Mouse (Mus musculus): ENCODE measurements at regions not wholly inside any gene's neighbourhood (a gene's known extent, or its start where the extent isn't known, plus 50 kb on each side); places are given as distances from the start of the nearest gene placed in this dataset.
A peak's percentile ranks its signal among the peaks of the same experiment; 100 is the strongest.

DNA sequence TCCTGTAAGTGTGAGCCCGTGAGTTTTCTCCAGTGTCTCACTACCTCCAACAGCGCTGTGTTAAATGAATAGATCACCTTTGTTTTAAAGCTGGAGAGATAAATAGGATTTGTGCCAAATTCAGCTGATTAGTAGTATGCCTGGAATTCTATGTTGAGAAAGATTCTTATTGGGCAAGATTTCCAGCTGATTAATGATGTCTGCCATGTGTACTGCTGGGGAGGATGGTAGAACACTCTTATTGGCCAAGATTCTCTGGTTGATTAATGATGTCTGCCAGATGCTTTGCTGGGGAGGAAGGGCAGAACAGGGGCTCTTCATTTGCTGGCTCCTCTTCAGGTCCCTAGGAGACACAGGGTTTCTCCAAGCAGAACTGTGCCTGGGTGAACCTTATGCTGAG lies 158.9 kb upstream of the Bmper start:
- TF ChIP-seq CTCF (conservative IDR thresholded peaks at IDR 0.05; ENCODE audit: insufficient read depth, insufficient read length, low read depth, low read length), result no peak
- TF ChIP-seq POLR2A (IDR thresholded peaks at IDR 0.05; ENCODE audit: low read depth, low read length), result no peak
- Histone ChIP-seq H3K4me3 (ENCODE audit: insufficient read depth, low read depth, low read length) (no peak overlapping the region), H3K27ac (ENCODE audit: insufficient read depth, low read depth, low read length) (no peak overlapping the region), H3K36me3 (ENCODE audit: control insufficient read depth, insufficient read depth, low read length) (no peaks in the 10 kb centered on the region), H3K27me3 (replicated peaks; ENCODE audit: control insufficient read depth, insufficient read depth, low read length) (no peaks in the 10 kb centered on the region), H3K4me1 (ENCODE audit: control insufficient read depth, insufficient read depth, low read length) (no peaks in the 10 kb centered on the region)
- DNase-seq, result no peak
- 94% methylated on average over 2 of the region's 2 CpGs for WGBS

DNA sequence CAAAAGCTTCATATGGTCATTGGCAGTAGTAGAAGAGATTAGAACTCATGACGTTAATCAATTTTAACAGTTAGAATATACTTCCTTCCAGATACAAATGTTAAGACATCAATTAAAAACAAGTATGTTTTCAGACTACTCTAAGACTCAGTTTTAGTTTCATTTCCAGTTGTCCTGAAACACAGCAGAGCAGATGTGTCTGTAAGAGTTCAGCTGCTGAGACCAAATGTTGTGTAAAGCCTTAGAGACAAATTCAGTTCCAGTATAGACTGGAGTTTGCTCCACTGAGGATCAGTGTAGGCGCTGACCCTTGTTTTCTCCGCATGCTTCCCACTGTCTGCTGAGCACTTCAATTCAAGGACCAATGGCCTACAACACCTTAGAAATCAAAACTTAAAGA lies 158.1 kb upstream of the Bmper start:
- Histone ChIP-seq H3K4me1 (ENCODE audit: control insufficient read depth, insufficient read depth, low read length) (no peaks in the 10 kb centered on the region), H3K27ac (ENCODE audit: insufficient read depth, low read depth, low read length) (no peak overlapping the region), H3K27me3 (replicated peaks; ENCODE audit: control insufficient read depth, insufficient read depth, low read length) (no peaks in the 10 kb centered on the region), H3K4me3 (ENCODE audit: insufficient read depth, low read depth, low read length) (no peak overlapping the region), H3K36me3 (ENCODE audit: control insufficient read depth, insufficient read depth, low read length) (no peaks in the 10 kb centered on the region)
- DNase-seq, result no peak
- 94% methylated on average over 3 of the region's 3 CpGs for WGBS
- TF ChIP-seq CTCF (conservative IDR thresholded peaks at IDR 0.05; ENCODE audit: insufficient read depth, insufficient read length, low read depth, low read length), result no peak
- TF ChIP-seq POLR2A (IDR thresholded peaks at IDR 0.05; ENCODE audit: low read depth, low read length), result no peak

DNA sequence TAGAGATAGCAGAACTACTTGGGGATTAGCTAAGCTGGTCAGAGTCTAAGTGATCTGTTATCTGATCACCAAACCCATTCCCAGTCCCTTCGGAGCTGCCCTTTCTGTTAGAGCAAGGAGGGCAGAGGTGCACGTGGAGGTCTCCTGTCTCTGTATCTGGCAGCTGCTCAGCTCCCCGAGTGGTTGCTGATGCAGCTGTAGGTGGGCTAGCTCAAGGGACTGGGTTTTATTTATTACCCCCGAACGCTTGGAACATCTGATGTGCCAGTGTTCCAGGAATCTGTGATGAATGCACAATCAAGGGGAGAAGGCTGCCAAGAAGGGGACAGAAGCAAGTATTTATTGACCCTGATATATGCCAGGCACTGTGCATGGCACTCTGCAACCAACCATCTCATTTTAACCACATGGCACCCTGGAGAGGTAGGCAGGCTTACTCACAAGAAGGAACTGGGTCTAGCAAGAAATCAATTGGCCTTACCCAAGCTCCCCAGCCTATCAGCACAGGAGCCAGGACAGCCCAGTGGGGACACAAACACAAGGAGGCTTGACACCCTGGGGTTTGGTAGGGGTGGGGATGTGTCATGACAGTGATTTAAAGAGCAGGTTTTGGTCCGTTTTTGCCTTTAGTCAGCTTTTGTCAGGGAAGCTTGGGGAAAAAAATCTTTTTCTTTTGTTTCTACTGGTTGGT lies 154.6 kb upstream of the Bmper start:
- Histone ChIP-seq H3K4me1 (ENCODE audit: control insufficient read depth, insufficient read depth, low read length) (no peaks in the 10 kb centered on the region), H3K27me3 (replicated peaks; ENCODE audit: control insufficient read depth, insufficient read depth, low read length) (no peaks in the 10 kb centered on the region), H3K36me3 (ENCODE audit: control insufficient read depth, insufficient read depth, low read length) (no peaks in the 10 kb centered on the region), H3K27ac (ENCODE audit: insufficient read depth, low read depth, low read length) (no peak overlapping the region), H3K4me3 (ENCODE audit: insufficient read depth, low read depth, low read length) (no peak overlapping the region)
- 62% methylated on average over 6 of the region's 6 CpGs for WGBS
- no peak for DNase-seq
- TF ChIP-seq POLR2A (IDR thresholded peaks at IDR 0.05; ENCODE audit: low read depth, low read length), result no peak
- TF ChIP-seq CTCF (conservative IDR thresholded peaks at IDR 0.05; ENCODE audit: insufficient read depth, insufficient read length, low read depth, low read length), result no peak

DNA sequence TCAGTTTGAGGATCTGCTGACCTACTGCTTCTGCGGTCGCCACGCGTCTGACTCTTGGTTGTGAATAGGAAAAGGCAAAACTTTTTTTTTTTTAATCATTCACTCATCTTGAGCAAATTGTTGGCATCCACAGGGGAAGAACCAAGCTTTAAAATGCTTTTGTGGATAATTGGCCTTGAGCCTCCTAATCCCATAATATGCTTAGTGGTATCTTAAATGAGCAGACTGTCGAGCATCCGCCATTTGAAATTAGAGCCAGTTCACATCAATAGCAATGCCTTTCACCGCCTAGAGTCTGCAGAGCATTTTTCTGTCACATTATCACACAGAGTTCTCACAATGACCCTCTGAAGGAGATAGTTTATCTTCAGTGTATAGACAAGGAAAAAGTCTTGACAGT lies 153.7 kb upstream of the Bmper start:
- Histone ChIP-seq H3K4me3 (ENCODE audit: insufficient read depth, low read depth, low read length) (no peak overlapping the region), H3K36me3 (ENCODE audit: control insufficient read depth, insufficient read depth, low read length) (no peaks in the 10 kb centered on the region), H3K27ac (ENCODE audit: insufficient read depth, low read depth, low read length) (no peak overlapping the region), H3K4me1 (ENCODE audit: control insufficient read depth, insufficient read depth, low read length) (no peaks in the 10 kb centered on the region), H3K27me3 (replicated peaks; ENCODE audit: control insufficient read depth, insufficient read depth, low read length) (no peaks in the 10 kb centered on the region)
- WGBS, result 98% methylated on average over 7 of the region's 7 CpGs
- no peak for TF ChIP-seq CTCF (conservative IDR thresholded peaks at IDR 0.05; ENCODE audit: insufficient read depth, insufficient read length, low read depth, low read length)
- TF ChIP-seq POLR2A (IDR thresholded peaks at IDR 0.05; ENCODE audit: low read depth, low read length), result no peak
- no peak for DNase-seq

DNA sequence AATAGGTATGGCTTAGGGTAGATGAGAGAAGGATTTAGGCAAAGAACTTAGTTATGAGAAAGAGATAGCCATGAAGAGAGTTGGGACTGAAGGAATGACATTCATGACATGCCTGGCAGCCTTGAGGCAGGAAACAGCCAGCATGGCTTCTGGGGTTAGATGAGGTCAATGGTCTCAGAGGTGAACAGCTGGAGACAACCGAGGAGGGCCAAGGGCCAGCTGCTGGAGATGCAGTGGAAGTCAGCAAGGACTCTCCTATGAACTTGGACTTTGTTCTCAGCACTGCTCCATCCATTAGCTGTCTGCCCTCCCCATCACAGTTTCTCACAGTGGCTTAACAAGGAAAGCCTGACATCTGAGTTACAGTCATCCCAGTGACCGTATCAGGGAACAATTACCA lies 151.9 kb upstream of the Bmper start:
- Histone ChIP-seq H3K4me1 (ENCODE audit: control insufficient read depth, insufficient read depth, low read length) (no peaks in the 10 kb centered on the region), H3K4me3 (ENCODE audit: insufficient read depth, low read depth, low read length) (no peak overlapping the region), H3K27ac (ENCODE audit: insufficient read depth, low read depth, low read length) (no peak overlapping the region), H3K36me3 (ENCODE audit: control insufficient read depth, insufficient read depth, low read length) (no peaks in the 10 kb centered on the region), H3K27me3 (replicated peaks; ENCODE audit: control insufficient read depth, insufficient read depth, low read length) (no peaks in the 10 kb centered on the region)
- WGBS, result 46% methylated on average over 2 of the region's 2 CpGs
- DNase-seq, result peak; percentile 36
- TF ChIP-seq CTCF (conservative IDR thresholded peaks at IDR 0.05; ENCODE audit: insufficient read depth, insufficient read length, low read depth, low read length) (no peak), POLR2A (IDR thresholded peaks at IDR 0.05; ENCODE audit: low read depth, low read length) (no peak)

DNA sequence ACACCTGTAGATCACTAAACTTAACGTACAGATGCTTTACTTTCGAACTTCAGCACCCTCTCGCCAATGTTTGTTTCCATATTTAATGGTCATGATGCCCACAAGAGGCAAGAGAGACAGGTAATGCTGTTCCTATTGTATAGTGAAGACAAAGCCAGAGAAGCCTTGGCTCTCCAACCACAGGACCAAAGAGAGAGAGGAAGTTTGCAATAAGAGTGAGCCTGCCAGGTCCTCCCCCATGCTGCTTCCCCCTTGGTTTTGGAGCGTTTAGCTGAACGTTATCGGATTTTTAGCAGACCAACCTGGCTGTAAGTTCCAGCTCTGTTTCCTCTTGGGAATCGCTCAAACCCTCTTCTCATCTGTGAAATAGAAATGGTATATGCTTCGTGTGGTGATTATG lies 150.1 kb upstream of the Bmper start:
- Histone ChIP-seq H3K36me3 (ENCODE audit: control insufficient read depth, insufficient read depth, low read length) (no peaks in the 10 kb centered on the region), H3K4me1 (ENCODE audit: control insufficient read depth, insufficient read depth, low read length) (no peaks in the 10 kb centered on the region), H3K27me3 (replicated peaks; ENCODE audit: control insufficient read depth, insufficient read depth, low read length) (no peaks in the 10 kb centered on the region), H3K4me3 (ENCODE audit: insufficient read depth, low read depth, low read length) (no peak overlapping the region), H3K27ac (ENCODE audit: insufficient read depth, low read depth, low read length) (no peak overlapping the region)
- TF ChIP-seq POLR2A (IDR thresholded peaks at IDR 0.05; ENCODE audit: low read depth, low read length) (no peak), CTCF (conservative IDR thresholded peaks at IDR 0.05; ENCODE audit: insufficient read depth, insufficient read length, low read depth, low read length) (no peak)
- 89% methylated on average over 8 of the region's 8 CpGs for WGBS
- DNase-seq, result no peak

DNA sequence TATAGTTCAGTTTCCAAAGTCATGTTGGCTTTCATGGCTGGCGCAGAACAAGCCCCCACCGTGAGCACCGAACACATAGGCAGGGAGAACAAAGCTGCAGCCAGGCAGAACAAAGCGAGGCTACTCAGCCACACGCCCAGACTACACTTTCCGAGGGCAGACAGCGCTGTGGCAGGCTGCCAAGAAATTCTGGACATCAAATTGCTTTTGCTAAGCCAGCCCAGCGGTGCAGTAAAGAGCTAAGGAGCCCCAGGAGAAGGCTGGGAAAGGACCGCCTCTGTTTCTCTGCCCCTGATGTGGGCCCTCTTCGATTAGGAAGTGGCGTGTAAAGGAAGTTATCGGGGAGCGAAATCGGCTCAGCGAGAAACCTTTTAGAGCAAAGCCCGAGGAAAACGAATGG lies 139.3 kb upstream of the Bmper start:
- 15% methylated on average over 17 of the region's 17 CpGs for WGBS
- Histone ChIP-seq H3K4me3 (ENCODE audit: insufficient read depth, low read depth, low read length) (no peak overlapping the region), H3K27me3 (replicated peaks; ENCODE audit: control insufficient read depth, insufficient read depth, low read length) (no peaks in the 10 kb centered on the region), H3K27ac (ENCODE audit: insufficient read depth, low read depth, low read length) (no peak overlapping the region), H3K36me3 (ENCODE audit: control insufficient read depth, insufficient read depth, low read length) (no peaks in the 10 kb centered on the region), H3K4me1 (ENCODE audit: control insufficient read depth, insufficient read depth, low read length) (no peaks in the 10 kb centered on the region)
- peak; percentile 87 for DNase-seq
- TF ChIP-seq CTCF (conservative IDR thresholded peaks at IDR 0.05; ENCODE audit: insufficient read depth, insufficient read length, low read depth, low read length), result no peak
- TF ChIP-seq POLR2A (IDR thresholded peaks at IDR 0.05; ENCODE audit: low read depth, low read length), result no peak

Measured in kidney, adult 2 months (tissue).